Mouse (Mus musculus) frontal cortex, adult (tissue): ENCODE measurements around the gene Dido1.

Source experiments
- ATAC-seq: cut with Nextera tagmentation; 2 replicates; pipeline ENCODE4 v1.9.2; 2017; ENCODE audit warnings: mild to moderate bottlenecking, moderate library complexity, mixed read lengths; ENCODE audit not compliant: low TSS enrichment

Gene Dido1

DNA sequence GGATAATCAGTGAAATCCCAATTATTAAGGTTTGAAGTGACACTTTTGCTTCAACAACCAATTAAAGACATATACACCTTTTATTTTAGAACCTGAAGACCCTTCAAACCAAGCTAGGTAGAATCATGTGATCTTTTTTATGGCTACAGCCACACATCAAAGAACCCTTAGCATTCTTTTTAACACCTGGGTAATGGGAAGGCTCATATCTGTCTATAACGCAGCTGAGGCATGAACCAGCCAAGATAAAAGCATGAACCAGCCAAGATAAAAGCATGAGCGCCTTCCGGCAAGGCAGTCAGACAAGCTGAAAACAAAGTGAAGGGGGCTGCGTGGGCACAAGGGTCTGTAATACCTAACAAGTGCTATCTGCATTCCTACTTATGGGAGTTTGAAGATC lies 25.8 kb downstream of the Dido1 start:
- ATAC-seq: no peak

- no peak for ATAC-seq
Measured at GRCm38 (mm10) chr2:180683524-180683923, 26.3 kb downstream of the Dido1 start.

GRCm38 (mm10) chr2:180681225-180681624 lies 28.6 kb downstream of the Dido1 start:
- ATAC-seq: no peak

DNA sequence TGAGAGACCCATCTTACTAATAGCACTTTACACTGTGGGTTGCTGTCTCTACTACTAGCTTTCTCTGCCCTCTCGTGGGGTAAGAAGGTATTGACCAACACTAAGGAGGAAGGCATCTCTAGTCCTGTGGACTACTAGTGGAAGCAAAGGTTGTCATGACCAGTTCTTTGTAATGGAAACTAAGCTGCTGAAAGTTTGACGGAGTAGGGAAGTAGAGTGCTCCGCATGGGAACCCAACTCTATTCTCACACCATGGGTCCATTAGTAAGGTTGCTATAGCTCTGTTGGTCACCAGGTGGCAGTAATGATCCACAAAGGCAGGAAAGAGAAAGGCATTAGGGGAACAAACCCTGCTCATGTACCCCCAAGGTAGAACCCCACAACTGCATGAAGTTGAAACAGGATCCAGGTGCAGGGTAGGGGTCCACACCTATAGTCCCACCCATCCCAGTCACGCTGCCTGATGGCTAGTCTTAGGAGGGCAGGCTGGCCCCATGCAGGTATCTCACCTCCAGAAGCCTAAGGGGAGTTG lies 31.1 kb downstream of the Dido1 start:
- ATAC-seq: peak; percentile 68

DNA sequence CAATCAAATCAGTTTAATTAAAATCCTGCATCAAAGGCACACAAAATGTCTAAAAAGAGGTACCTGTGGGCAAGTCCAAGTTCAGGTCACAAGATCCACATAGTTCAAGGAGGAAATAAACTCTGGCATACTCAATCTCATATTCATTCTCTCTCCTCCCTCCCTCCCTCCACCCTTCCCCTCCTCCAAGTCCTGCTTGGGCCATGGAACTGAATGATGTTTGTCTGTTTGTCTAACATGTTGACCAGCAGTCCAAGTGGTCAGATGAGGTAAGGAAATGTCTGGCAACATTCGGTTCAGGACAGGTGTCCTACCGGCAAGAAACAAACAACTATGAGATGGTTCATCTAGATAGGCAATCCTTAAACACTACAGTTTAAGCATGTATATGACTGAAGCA lies 33.1 kb downstream of the Dido1 start:
- no peak for ATAC-seq

DNA sequence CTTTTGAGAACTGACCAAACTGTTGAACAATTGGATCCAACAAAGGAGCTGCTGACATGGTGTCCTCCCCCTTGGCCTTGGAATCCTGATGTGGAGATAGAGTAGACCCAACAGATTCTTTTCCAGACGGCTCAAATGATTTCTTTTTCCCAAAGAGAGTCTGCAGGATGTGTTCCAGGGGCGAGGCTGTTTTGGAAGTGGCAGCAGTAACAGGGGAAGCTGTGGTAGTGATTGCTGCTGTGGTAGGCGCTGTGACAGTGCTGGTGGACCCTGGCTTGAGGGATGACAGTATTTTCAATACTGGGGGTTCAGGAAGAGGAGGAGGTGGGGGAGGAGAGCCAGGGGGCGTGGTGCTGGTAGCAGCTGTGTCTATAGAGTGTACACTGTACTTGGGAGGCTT lies 47.8 kb downstream of the Dido1 start:
- no peak for ATAC-seq

DNA sequence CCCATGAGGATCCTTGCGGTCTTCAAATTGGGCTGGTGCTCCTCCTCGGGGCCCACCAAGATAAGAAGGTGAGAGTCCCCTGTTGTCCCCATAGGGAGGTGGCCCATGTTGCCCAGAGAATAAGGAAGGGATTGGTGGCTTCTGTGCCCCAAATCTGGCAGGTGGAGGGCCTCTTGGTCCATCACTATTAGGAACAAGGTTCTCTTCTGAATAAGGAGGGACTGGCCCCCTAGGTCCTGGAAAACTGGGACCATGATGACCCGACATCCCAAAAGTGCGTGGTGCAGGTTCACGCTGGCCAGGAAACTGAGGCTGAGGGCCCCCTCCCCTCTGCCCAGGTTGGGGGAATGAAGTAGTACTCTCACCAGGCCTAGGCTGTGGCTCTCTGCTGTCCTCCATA lies 49.3 kb downstream of the Dido1 start:
- no peak for ATAC-seq

DNA sequence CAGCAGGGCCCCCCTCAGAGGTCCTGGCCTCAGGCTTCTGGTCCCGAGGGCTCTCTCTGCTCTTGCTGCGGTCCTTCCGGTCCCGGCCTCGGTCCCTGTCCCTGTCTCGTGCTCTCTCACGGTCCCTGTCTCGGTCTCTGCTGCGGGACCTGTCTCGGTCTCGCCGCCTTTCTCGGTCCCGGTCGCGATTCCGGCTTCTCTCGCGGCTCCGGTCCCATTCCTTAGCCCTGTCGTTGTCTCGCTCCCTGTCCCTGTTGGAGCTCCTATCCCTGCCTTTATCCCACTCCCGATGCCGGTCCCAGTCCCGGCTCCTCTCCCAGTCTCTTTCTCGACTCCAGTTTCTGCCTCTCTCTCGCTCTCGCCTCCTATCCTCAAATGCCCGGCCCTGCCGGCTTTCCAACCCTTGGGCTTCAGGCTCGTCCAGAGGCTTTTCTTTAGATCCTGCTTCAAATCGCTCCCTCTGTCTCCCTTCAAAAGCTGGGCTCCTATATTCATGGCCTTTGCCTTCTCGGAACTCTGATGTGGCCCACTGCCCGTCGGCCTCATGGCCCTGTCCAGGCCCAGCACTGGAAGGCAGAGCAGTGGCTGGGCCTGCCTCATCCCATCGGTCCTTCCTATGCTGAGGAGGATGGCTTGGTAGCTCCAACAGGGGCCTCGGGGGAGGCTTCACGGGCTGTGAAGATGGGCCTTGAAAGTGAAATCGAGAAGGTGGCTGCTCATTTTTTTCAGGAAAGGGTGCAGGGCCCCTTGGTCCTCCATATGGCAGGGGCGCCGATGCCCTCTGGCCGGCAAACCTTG lies 50.2 kb downstream of the Dido1 start:
- peak; percentile 18; the same call in 1 of the 2 replicates for ATAC-seq

GRCm38 (mm10) chr2:180658381-180658780 lies 51.4 kb downstream of the Dido1 start:
- no peak for ATAC-seq

DNA sequence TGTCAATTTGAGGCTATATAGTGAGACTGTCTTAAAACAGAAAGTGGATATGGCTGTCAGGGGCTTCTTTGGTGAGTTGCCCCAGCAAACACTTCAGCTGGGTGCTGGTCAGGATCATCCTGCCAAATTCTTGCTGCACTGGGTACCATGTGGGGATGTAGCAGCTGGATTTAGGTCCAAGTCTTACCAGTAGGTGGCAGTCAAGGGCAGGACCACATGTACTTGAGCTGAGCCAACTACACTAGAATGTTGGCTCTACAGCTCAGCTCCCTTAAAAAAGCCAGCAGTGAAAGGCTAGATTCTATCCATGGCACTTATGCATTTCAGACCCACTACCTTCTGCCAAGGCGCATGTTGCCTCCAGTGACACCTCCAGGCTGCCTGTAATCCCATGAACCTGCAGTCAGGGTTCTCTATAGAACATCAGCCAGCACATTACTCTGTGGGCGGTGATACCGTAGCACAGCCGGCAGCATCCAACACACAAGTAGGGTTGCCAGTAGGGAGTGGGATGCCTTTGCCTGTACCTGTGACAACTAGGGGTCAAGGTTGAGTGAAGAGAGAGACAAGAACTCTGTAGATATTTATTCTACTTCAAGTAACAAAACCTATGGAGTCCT lies 52.3 kb downstream of the Dido1 start:
- ATAC-seq: peak; percentile 88

DNA sequence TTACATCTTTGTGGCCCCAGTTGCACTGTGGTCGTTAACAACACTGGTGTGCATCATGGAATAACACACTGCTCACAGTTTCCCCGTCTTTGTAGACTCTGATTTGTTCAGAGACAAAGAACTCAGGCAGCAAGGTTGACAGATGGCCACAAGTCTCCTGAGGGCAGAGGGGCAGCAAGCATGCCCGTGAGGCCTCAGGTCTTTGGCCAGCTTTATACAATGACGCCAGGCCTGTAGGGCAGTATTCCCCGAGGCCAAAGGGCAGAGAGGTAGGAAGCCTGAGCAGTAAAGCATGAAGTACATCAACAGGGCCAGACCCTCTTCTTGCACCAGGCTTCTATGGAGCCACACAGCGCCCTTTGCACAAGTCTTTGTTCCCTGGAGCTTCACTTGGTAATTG lies 54.6 kb downstream of the Dido1 start:
- no peak for ATAC-seq

- no peak for ATAC-seq
Measured at GRCm38 (mm10) chr2:180654666-180655065, 55.1 kb downstream of the Dido1 start.

DNA sequence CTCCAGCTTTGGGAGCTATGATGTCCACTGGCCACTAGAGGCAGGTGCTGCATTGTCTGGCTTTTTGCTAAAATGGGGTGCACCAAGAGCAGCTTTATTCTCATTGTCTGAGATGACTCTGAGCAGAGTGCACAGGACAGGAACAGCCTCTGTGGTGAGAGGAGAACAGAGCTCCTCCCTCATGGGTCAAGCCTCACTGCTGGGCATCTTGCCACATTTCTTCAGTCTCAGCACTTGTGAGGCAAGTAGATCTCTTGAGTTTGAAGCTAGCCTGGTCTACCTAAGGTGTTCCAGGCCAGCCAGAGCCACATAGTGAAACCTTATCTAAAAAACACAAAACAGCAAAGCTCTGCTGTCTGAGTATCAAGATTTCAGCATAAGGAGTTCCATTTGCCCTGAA lies 63.0 kb downstream of the Dido1 start:
- ATAC-seq: no peak

GRCm38 (mm10) chr2:180643626-180644025 lies 66.2 kb downstream of the Dido1 start:
- no peak for ATAC-seq

DNA sequence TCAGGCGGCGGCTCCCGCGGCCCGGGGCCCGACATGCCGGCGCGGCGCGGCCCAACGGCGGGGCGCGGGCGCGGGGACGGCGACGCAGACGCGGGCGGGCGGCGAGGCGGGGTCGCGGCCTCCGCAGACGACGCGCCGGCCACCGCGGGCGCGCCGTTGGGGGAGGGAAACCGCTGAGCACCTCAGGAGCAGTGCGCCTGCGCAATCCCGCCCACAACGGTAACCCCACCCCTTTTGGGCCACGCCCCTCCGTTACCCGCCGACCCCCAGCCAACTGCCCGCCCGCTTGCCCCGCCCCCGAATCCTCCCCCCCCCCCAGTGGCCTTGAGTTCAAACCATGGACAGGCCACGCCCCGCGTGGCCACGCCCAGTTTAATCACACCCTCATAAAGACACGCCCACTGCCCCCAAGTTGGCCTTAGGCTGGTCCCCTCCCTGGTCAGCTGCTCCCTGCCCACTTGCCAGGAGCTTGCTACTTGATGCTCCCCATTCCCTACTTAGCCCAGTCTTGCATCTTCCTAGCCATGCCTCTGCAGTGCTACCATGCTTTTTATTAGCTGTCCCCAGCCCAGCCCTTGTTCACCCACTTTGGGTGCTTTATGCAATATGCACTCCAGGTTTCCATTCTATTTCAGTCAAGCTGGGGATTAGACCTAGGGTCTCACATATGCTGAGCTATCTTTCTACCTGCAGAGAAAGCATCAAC lies 67.1 kb downstream of the Dido1 start, which contains the start of gene Tcfl5:
Gene Tcfl5 (minus strand): TSS at position 154 of the 706 bp plus-strand sequence.
- no peak for ATAC-seq

DNA sequence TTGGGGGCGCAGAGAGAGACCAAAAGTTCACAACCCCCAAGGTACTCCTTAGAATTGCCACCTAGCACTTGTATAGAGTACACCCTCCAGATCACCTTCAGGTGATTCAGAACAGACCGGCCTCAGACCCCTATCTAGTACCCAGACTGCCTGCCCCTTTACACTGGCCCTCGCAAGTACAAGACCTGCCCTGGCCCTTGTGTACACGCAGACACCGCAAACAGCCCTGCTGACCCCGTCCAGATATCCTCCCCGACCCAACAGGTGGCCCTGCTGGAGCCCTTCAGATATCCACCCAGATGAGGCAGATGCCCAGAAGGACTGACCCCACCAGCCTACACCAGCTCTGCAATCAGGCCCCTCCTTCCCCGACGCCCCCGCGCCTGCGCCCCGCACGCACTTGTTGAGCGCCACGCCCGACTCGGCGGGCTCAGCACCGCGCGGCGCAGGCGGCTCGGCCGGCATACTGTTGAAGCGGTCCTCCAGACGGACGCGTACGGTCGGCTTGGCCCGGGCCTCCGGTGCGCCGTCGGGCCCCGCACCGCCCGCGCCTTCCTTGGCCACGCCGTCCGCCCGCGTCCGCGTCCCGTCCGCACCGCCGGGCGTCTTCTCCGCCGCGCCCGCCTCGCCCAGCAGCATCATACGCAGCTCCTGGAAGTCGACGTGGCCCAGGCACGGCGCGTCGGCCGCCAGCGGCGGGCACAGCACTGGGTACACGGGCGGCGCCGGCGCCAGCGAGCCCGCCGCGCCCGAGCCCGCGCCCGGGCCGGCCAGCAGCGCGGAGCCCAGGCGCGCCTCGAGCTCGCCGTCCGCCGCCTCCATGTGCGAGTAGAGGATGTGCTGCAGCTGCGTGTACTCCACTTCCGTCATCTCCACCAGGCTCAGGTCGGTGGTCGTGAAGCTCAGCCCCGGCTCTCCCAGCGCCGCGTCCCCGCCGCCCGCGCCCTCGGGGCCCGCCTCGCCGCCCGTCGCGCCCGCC lies 67.9 kb downstream of the Dido1 start:
- no peak for ATAC-seq

- ATAC-seq: no peak
Measured at GRCm38 (mm10) chr2:180611882-180612281, 97.9 kb downstream of the Dido1 start.

- no peak for ATAC-seq
Measured at GRCm38 (mm10) chr2:180610283-180610682, 99.5 kb downstream of the Dido1 start.
